Mouse (Mus musculus) intestine, embryonic 14.5 days (tissue): ENCODE data around the gene Slc33a1. TPM values are rescaled to one million over a fixed set of nuclear protein-coding genes. Genes with fewer than 3 reads are reported as not detected.

ENCODE experiments used
- ATAC-seq: fragments of 200-750 bp; cut with Nextera tagmentation; replicated peaks from 2 replicates; pipeline ENCODE4 v1.8.0; 2017; ENCODE audit warnings: low read depth, moderate number of reproducible peaks, moderate TSS enrichment, moderate library complexity; ENCODE audit not compliant: low FRiP score, low TSS enrichment
- DNase-seq: peaks from one replicate; pipeline ENCODE4 v3.0.0-alpha.2; 2018; ENCODE audit warnings: low spot score
- H3K27ac ChIP-seq: fragments of 300-500 bp; sonication (generic); 2 replicates; pipeline ENCODE4 v1.5.1; 2014; ENCODE audit warnings: low read depth, mild to moderate bottlenecking, control low read depth
- H3K27me3 ChIP-seq: fragments of 300-500 bp; sonication (generic); replicated peaks from 2 replicates; pipeline ENCODE4 v1.6.1; 2014; ENCODE audit warnings: low read length, control low read depth; ENCODE audit not compliant: control insufficient read depth, insufficient read depth
- H3K36me3 ChIP-seq: fragments of 300-500 bp; sonication (generic); 2 replicates; pipeline ENCODE4 v1.6.1; 2014; ENCODE audit warnings: low read length, control low read depth; ENCODE audit not compliant: control insufficient read depth, insufficient read depth
- H3K4me1 ChIP-seq: fragments of 300-500 bp; sonication (generic); replicated peaks from 2 replicates; pipeline ENCODE4 v1.6.1; 2014; ENCODE audit warnings: low read length, control low read depth, mixed read lengths; ENCODE audit not compliant: control insufficient read depth, insufficient read depth
- H3K4me2 ChIP-seq: fragments of 300-500 bp; sonication (generic); 2 replicates; pipeline ENCODE4 v1.6.1; 2014; ENCODE audit warnings: low read length
- H3K4me3 ChIP-seq: fragments of 300-500 bp; sonication (generic); 2 replicates; pipeline ENCODE4 v1.5.1; 2014; ENCODE audit warnings: low read depth, low read length, control low read depth, mixed read lengths
- H3K9ac ChIP-seq: fragments of 300-500 bp; sonication (generic); 2 replicates; pipeline ENCODE4 v1.6.1; 2014; ENCODE audit warnings: mild to moderate bottlenecking, low read length
- H3K9me3 ChIP-seq: fragments of 300-500 bp; sonication (generic); 2 replicates; pipeline ENCODE4 v1.6.1; 2016; ENCODE audit warnings: low read length, control low read depth; ENCODE audit not compliant: control insufficient read depth
- WGBS: fragments of 180-500 bp; shearing (Covaris S2); extraction: QIAGEN DNeasy Blood & Tissue Kit; methylation state at CpG from one replicate; pipeline ENCODE4 v1.1.7; 2014; 5-methylcytosine and 5-hydroxymethylcytosine counted together
- polyA plus RNA-seq: library from polyadenylated mRNA; unstranded; fragments of >200 nt; fragmentation: Nextera tagmentation; extraction: Ambion mirVana; gene quantifications from 2 replicates; pipeline ENCODE4 v1.2.1, GENCODE M21; 2014

Slc33a1 gene
- polyA plus RNA-seq, 1 experiment from 2014 or later = 18.5 TPM

DNA sequence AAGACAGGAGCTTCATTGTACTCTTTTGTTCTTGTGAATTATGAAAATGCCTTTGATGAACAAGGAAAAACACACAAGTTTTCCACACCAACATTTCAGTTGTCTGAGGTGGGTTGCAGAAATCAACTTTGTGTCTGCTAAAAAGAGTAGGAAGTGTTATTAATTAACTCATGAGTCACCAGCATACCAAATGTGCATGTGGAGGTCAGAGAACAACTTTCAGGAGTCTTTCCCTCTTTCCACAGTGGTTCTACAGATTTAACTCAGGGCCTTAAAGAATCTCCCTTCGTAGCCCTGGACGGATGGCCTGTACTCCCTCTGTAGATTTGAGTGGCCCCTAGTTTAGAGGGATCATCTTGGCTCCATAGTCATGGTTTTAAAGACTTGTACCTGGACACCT is 60.4 kb downstream of the Slc33a1 start:
- no peak for DNase-seq
- WGBS = 68% methylated on average over 2 of the region's 2 CpGs
- H3K9me3 ChIP-seq = no peaks in the 10 kb centered on the region
- no peak overlapping the region for H3K4me2 ChIP-seq
- H3K27ac ChIP-seq = no peak overlapping the region
- H3K9ac ChIP-seq = no peak overlapping the region
- 0 out of 2 replicates have a peak, but pooled peaks cover 3% of the 10 kb centered on the region for H3K4me1 ChIP-seq
- H3K36me3 ChIP-seq = no peaks in the 10 kb centered on the region
- no peaks in the 10 kb centered on the region for H3K27me3 ChIP-seq
- no peak overlapping the region for H3K4me3 ChIP-seq
- no peak for ATAC-seq

GRCm38 (mm10) chr3:63900021-63900571 is 64.5 kb downstream of the Slc33a1 start:
- H3K9ac ChIP-seq = no peak overlapping the region
- ATAC-seq = no peak

GRCm38 (mm10) chr3:63899309-63899695 is 65.3 kb downstream of the Slc33a1 start, which contains the start of gene Plch1:
TSS of gene Plch1 (minus strand) at chr3:63899472.
- Histone ChIP-seq H3K9me3 (no peaks in the 10 kb centered on the region), H3K4me3 (peak within 1 kb of the TSS; percentile 66), H3K27ac (0 out of 2 replicates have a peak within 1 kb of the TSS, but pooled peaks have one; percentile 47), H3K27me3 (no peaks in the 10 kb centered on the region), H3K4me2 (peak within 1 kb of the TSS; percentile 98), H3K36me3 (no peaks in the 10 kb centered on the region), H3K9ac (peak within 1 kb of the TSS; percentile 60), H3K4me1 (no peaks in the 10 kb centered on the region; the same call in 1 of the 2 replicates)
- peak; percentile 83 for DNase-seq
- peak; percentile 67 for ATAC-seq
- WGBS = 1% methylated on average over 12 of the region's 12 CpGs

More at GRCm38 (mm10) chr3:63900021-63900571, 64.5 kb downstream of the Slc33a1 start:
- Histone ChIP-seq H3K4me3 (peak overlapping the region; percentile 66), H3K27ac (no peak overlapping the region), H3K9me3 (no peaks in the 10 kb centered on the region), H3K27me3 (no peaks in the 10 kb centered on the region), H3K4me1 (peaks cover under 1% of the 10 kb centered on the region; the same call in 1 of the 2 replicates), H3K36me3 (no peaks in the 10 kb centered on the region), H3K4me2 (peak overlapping the region; percentile 98)
- WGBS = 6% methylated on average over 12 of the region's 12 CpGs
- DNase-seq = no peak

GRCm38 (mm10) chr3:63898581-63899308 is 65.8 kb downstream of the Slc33a1 start:
- ATAC-seq (peak; percentile 83), DNase-seq (peak; percentile 87)
- H3K4me2 ChIP-seq = peak overlapping the region; percentile 98
- peak overlapping the region; percentile 60 for H3K9ac ChIP-seq
- 0 out of 2 replicates have a peak overlapping the region, but pooled peaks have one; percentile 47 for H3K27ac ChIP-seq
- no peaks in the 10 kb centered on the region for H3K27me3 ChIP-seq
- no peaks in the 10 kb centered on the region; the same call in 1 of the 2 replicates for H3K4me1 ChIP-seq
- peak overlapping the region; percentile 66 for H3K4me3 ChIP-seq
- no peaks in the 10 kb centered on the region for H3K9me3 ChIP-seq
- under 1% methylated on average over 40 of the region's 41 CpGs for WGBS
- no peaks in the 10 kb centered on the region for H3K36me3 ChIP-seq

DNA sequence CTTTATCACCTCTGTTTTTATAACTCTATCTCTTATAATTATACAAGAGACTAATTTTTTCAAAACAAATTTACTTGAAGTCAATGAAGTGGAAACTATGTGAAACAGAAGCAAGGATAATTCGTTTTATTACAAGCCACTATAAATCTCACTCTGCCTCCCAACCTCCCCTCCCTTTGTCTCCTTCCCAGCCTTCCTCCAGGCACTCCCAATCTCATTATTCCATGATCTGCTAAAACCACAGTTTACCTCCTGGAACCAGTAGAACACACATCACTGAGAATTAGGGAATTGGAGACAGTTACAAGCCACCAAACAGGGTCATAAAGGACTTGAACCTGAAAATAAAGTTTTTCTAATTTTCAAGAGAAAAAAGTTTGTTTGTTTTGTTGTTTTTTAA is 67.4 kb downstream of the Slc33a1 start:
- ATAC-seq (no peak), DNase-seq (no peak)
- Histone ChIP-seq H3K9ac (no peak overlapping the region), H3K27me3 (no peaks in the 10 kb centered on the region), H3K4me2 (no peak overlapping the region), H3K4me1 (no peaks in the 10 kb centered on the region; the same call in 1 of the 2 replicates), H3K9me3 (no peaks in the 10 kb centered on the region), H3K4me3 (no peak overlapping the region), H3K27ac (no peak overlapping the region), H3K36me3 (no peaks in the 10 kb centered on the region)
- WGBS = 24% methylated on average over 1 of the region's 1 CpGs

GRCm38 (mm10) chr3:63896303-63896702 is 68.3 kb downstream of the Slc33a1 start:
- Histone ChIP-seq H3K9ac (no peak overlapping the region), H3K27ac (no peak overlapping the region), H3K36me3 (no peaks in the 10 kb centered on the region), H3K4me2 (no peak overlapping the region), H3K4me3 (no peak overlapping the region), H3K4me1 (no peaks in the 10 kb centered on the region; the same call in 1 of the 2 replicates), H3K27me3 (no peaks in the 10 kb centered on the region), H3K9me3 (no peaks in the 10 kb centered on the region)
- no peak for ATAC-seq
- 86% methylated on average over 4 of the region's 4 CpGs for WGBS
- DNase-seq = no peak

- H3K4me1 ChIP-seq = no peaks in the 10 kb centered on the region; the same call in 1 of the 2 replicates
- ATAC-seq = no peak
- H3K4me2 ChIP-seq = no peak overlapping the region
- no peaks in the 10 kb centered on the region for H3K9me3 ChIP-seq
- H3K36me3 ChIP-seq = no peaks in the 10 kb centered on the region
- H3K4me3 ChIP-seq = no peak overlapping the region
- DNase-seq = no peak
- no peak overlapping the region for H3K9ac ChIP-seq
- no peaks in the 10 kb centered on the region for H3K27me3 ChIP-seq
- no peak overlapping the region for H3K27ac ChIP-seq
- 63% methylated on average over 2 of the region's 2 CpGs for WGBS
These were observed 68.8 kb downstream of the Slc33a1 start for GRCm38 (mm10) chr3:63895786-63896185.

DNA sequence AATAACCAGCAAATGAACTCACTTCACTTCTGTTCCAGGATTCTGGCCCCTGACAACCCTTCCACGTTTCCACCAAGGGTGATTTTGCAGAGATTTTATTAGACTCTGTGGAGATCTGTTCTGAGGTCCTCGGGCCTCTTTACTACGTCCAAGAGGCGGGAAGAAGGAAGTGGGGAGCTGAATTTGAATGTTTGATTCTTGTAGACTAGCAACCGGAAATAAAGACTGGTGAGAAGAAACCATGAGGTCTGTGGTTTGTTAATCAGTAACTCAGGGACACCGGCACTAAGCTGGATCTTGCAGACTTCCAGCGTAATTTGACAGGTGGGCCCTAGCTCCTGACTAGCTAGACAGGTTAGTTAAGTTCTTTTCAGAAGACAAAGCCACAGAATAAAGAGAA is 70.9 kb downstream of the Slc33a1 start:
- Histone ChIP-seq H3K27me3 (no peaks in the 10 kb centered on the region), H3K36me3 (no peaks in the 10 kb centered on the region), H3K9me3 (no peaks in the 10 kb centered on the region), H3K27ac (peak overlapping the region; percentile 74), H3K4me2 (peak overlapping the region; percentile 29), H3K4me3 (peak overlapping the region; percentile 21; the same call in 1 of the 2 replicates), H3K9ac (no peak overlapping the region), H3K4me1 (no peaks in the 10 kb centered on the region; the same call in 1 of the 2 replicates)
- WGBS = 37% methylated on average over 7 of the region's 7 CpGs
- DNase-seq = peak; percentile 75
- peak; percentile 92 for ATAC-seq
